Mouse (Mus musculus): ENCODE data around the gene Tmem266.

Gene Tmem266

DNA sequence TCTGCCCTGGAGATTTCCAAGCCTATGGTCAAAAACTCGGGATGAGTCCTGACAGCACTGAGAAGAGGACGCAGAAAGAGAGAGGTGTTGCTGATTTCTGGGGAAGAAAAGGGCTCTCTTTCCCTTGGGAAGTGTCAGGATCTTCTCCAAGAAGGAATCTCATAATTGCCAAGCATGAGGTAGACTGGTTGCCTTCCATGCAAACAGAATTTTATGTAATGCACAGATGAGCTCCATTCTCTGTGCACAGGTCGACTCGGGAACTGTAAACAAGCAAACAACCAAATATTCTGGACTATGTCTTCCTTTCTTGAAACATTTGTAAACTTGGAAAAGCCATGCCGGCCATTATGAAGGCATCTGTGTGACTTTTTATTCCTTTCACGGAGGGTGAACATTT is 2.7 kb downstream of the Tmem266 start:
- DNase-seq (ENCODE audit: low spot score in 2 of 2): no peak

DNA sequence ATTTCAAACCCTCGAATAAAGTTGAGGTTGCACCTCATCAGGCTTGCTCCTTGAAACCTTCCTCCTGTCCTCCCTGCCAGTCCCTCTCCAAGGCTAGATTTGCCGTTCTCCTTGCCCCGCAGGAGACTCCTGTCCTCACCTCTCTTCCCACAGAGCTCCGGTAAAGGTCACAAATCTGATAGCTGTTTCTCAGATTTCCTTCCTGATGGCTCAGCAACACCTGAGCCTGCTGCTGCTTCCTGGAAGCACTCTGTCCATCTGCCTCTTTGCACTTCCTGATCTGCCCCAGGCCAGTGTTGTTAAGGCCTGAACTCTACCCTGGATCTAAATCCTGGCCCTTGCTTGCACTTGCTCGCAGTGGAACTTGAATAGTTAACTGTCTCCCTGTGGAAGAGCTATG is 5.8 kb downstream of the Tmem266 start:
- no peak for DNase-seq (ENCODE audit: low spot score in 2 of 2)

DNA sequence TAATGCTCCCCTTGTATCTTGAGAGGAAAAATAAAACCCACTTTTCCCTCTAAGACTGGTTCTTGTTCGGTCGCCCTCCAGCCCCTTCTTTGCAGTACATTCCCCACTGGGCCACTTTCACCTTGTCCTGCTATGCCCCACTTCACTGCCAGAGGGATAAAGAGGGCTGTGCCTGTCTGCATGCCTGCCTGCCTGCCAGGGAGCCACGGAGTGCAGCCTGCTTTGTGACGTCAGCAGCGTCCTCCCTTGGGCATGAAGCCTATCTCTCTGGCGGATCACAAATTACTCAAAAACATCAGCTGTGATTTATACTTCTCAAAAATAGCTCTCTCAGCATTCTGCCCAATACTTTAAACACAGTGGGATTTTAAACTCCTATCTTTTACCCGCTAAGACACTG is 6.2 kb downstream of the Tmem266 start:
- no peak for DNase-seq (ENCODE audit: low spot score in 2 of 2)

DNA sequence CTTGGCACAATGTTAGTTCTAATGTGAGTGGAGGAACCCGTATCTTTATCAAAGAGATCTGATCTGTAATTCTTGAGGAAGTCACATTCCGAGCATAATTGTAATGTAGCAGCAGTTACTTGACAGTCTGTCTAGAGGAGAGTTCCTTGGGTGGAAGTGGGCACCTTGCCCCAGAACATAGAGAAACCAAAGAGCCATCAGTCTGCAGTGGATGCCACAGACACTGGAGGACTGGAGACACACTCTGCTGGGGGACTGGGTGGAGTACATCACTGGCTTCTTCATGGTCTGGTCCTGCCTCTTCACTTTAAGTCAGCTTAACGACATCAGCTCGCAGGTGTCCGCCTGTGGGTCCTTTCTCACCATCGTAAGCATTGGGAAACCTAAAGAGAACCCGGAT is 17.5 kb downstream of the Tmem266 start:
- no peak for DNase-seq (ENCODE audit: low spot score in 2 of 2)

DNA sequence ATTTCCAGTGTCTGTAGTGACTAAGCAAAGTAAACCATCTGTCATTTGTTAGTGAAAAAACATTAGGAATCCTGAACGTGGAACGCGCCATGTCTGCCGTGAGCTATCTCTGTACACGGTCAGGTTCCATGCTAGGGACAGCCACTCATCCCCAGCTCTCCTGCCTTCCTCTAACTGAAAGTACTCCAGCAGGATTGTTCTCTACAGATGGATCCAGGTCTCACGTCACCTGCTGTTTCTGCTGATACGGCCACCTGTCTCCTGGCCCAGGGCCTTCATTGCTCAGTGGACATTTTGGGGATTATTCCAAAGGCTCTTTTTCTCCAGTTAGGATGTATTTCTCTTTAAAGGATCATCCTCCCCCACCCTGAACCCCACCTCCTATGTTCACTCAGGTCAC is 18.6 kb downstream of the Tmem266 start:
- no peak for DNase-seq (ENCODE audit: low spot score in 2 of 2)

DNA sequence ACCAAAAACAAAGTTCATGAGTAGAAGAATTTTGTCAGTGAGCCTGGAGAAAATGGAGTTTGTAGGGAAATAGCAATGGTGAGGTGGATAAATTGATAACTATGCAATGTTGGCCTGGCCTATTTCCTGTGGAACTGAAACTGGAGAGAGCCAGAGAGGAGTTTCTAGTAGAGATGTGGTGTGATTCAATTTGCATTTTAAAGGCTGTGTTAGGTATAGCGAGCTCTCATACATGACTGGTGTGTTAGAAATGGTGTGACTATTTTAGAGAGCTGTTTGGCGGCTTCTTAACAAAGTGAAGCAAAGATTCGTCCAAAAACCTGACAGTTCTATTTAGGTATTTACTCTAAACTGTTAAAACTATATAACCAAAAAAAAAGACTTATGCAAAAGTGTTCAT is 22.0 kb downstream of the Tmem266 start:
- no peak for DNase-seq (ENCODE audit: low spot score in 2 of 2)

DNA sequence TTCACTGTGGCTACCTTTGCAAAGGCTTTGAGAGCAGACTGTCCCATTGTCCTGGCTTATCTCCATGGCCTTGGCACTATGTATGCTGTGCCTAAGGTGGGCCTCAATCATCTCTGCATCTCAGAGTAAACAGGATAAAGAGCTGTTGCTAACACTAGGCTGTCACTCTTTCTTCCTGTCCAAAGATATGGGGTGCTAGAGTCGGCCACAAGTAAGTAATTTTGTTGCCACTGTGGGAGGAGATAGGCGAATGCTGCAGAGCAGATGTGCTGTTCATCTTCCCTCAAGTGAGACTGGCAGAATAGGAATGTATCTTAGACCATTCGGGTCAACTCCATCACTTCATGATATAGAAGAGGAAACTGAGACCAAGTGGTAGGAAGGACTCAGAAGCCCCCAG is 28.0 kb downstream of the Tmem266 start:
- no peak for DNase-seq (ENCODE audit: low spot score in 2 of 2)

DNA sequence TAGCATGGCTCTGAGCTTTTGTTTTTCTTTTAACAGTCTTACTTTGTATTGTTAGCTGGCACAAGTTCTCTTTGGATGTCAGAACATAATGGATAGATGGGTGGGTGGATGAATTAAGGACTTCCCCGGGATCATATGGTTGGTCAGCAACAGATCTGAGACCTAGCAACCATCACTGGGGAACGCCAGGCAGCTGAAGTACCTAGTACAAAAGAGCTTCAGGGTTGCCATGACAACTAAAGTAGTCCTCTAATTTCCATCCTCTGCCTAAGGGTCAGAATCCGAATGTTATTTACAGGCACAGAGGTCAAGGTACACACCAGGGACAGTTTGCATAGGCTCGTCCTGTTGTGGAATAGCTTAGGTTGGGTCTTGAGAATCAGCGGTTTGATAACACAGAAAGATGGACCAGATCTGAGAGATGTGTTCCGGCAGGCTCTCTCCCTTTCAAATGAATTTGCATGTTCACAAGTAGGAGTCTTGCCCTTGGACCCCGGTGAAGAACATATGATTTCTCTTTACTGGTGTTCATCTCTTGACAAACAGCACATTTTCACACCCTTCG is 28.6 kb downstream of the Tmem266 start:
- no peak for DNase-seq (ENCODE audit: low spot score in 2 of 2)

DNA sequence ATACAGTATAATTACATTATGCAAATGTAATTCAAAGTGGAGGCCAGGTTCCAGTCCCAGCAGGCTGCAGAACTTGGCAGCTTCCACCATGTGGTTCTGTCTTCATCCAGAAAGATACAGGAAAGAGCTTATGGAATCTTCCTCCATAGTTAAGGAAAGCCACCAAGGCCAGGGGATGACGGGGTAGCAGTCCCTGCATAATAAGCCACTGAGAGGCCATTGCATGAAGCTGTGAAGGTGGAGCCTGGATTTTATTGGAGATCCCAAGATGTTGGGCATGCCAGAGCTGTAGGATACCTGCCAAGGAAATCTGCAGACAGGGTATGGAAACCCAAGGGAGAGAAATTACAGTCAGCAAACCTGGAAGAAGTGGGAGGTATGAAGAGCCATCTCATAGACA is 30.5 kb downstream of the Tmem266 start:
- no peak for DNase-seq (ENCODE audit: low spot score in 2 of 2)

DNA sequence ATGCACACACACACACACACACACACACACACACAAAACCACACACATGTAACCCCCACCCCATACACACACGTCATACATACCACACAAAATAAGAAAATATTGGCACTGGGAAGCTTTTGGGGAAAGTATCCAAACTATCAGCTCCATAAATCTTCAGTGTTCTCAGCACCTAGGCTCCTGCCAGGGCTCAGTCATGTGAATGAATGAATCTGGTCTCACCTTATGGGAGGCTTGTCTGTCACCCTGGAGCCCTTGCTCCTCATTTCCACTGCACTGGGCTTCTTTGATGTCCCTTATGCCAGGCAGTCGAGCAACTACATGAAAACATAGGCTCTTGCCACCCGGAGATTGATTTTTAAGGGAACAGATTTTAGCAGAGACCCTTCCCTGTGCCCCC is 33.7 kb downstream of the Tmem266 start:
- no peak for DNase-seq (ENCODE audit: low spot score in 2 of 2)

DNA sequence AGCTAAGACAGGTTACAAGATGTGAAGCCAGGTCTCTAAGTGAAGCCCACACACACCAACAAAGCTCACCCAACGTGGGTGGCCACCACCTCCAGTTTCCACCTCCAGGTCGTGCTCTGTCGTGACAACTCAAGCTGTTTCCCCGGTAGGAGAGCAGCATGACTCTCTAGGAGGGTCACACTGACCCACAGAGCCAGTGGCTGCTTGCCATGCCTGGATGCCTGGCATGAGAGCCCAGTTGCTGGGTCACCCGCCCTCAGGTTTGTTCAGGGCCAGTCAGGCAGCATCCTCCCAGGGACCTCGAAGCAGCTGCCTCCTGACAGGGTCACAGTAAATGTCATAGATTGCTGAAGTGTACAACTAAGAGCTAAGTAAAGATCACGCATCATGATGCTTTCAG is 34.1 kb downstream of the Tmem266 start:
- no peak for DNase-seq (ENCODE audit: low spot score in 2 of 2)

DNA sequence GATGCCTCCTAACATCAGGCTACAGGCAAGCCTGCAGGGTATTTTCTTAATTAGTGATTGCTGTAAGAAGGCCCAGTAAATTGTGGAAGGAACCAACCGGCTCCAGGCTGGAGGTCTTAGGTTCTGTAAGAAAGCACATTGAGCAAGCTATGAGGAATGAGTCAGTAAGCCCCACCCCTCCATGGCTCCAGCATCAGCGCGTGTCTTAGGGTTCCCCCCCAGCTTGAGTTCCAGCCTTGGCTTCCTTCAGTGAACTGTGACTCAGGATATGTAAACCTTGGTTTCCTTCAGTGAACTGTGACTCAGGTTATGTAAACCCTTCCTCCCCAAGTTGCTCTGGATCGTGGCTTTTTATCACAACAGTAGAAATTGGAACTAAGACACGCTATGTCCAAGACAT is 35.3 kb downstream of the Tmem266 start:
- no peak for DNase-seq (ENCODE audit: low spot score in 2 of 2)

DNA sequence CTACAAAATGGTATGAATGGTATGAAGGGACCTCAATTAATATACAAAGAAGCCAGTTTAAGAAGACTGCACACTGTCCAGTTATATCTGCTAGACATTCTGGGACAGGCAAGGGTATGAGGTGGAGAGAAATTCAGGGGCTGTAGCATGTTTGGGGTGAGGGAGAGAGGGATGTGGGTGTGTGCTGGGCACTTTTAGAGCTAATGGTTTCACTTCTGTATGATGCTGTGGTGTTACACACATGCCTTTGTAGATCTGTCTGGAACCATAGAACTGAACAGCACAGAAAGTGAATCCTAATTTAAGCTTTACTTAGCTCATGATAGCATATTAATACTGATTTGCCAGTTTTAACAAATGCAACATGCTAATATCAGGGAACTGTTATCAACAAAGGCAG is 37.0 kb downstream of the Tmem266 start:
- DNase-seq (ENCODE audit: low spot score in 2 of 2): no peak

DNA sequence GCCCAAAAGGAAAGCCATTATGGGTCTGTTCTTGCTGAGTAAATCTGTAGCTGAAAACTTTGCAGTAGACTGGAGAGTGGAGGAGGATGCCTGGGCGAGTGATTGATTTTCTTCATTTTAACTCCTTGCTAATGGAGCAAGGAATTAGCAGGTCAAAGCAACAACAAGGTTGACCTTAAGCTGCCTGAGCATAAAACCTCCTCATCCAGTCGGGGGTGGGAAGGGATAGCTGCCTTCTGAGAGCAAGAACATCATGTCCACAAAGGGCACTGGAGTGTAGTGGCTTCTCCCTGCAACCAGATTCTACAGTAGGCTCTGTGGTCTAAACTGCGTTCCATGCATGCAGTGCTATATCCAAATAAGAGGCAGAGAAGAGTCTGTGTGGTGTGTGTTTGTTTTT is 41.3 kb downstream of the Tmem266 start:
- no peak for DNase-seq (ENCODE audit: low spot score in 2 of 2)

DNA sequence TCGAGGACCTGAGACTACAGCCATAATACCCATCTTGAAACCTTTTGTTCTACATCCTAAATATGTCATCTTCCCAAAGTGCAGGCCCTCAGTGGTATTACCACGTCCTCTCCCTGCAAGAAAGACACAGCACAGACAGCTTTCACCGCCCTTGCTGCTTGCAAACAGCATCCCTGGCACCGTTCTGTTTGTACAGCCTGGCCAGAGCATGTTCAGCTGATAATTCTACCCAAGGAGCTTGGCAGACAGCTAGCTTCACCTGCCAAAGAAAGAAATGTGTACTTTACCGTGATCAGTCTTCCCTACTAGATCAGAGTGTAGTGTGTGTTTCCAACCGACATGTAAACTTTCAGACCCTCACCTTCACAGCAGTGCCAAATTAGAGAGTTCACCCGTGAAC is 45.2 kb downstream of the Tmem266 start:
- DNase-seq (ENCODE audit: low spot score in 2 of 2): no peak

DNA sequence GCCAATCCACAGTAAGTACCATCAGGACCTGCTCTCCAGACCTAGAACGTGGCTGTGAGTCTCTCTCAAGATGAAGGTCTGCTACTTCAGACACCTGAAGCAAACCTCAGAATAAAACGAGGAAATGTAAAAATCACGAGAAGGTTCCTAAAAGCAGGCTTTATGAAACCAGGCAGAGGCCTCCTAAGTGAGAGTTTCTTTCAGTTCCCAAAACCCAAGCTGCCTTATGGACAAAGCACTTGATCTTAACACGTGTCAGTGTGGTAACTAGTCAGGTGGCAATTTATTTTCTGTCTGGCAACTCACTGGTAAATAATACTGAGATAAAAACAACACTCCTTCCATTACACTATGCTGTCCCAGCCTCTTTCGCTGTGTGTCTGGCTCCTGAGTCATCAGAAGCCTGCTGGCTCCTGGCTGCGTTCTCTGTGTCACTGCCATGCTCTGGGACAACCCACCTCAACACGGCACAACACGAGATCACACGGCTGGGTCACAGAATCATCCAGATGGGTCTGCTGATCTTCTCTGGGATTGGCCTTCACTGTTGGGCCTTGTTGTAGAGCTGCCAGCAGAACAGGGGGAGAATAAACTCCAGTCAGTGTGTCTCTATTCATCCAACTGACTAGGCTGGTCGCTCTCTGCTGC is 51.0 kb downstream of the Tmem266 start:
- no peak for DNase-seq (ENCODE audit: low spot score in 2 of 2)

DNA sequence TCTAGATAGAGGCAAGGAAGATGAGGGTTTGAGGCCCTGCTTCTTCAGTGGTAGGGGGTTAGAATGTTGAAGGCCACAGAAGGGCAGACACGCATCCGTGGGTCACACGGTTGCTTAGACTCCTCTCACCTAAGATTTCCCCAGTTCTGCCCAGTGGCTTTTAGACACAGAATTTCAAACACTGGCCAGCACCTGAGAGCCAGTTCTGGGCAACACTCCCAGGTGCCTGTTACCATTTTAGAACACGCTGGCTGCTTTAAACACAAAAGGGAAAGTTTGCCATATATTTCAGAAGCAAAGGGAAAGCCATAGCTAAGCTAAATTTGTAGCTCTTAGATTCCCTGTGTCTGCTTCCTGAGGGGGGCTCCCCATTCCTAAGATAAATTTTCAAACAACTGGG is 54.7 kb downstream of the Tmem266 start:
- DNase-seq (ENCODE audit: low spot score in 2 of 2): no peak

DNA sequence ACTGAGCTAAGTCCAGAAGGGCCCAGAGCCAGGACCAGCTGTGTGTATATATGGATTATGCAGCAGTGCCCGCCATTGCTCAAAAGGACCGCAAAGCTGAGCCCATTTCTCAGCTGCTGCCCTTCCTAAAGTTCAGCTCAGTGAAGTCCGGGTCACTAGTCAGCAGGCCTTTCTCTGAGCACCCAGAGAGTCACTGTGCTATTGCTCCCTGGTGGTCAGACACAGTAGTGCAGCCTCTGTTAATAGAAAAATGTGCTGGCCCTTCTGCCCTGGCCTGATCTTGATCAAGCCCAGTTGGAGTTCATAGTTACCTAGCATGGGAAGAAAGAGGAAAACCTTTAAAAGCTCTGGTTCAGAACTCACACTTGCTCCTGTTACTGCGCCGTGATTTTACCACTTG is 55.7 kb downstream of the Tmem266 start:
- no peak for DNase-seq (ENCODE audit: low spot score in 2 of 2)

DNA sequence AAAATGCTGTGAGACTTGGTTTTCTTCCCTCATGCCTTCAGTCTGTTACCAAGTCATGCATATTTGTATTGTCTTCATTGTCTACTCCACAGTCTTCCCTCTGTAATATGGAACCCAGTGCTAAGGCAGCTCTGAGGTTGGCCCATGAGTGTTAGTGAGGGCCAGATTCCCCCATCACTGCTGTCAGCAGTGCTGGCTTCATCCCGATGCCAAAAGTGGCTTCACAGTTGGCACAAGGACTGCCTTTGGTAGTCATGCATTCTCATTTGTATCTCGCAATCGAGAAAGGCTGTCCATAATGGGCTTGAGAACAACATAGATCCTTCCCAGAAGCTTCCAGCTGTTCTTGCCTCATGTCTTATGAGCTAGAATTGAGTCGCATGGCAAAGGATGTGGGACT is 59.4 kb downstream of the Tmem266 start:
- DNase-seq (ENCODE audit: low spot score in 2 of 2): no peak

DNA sequence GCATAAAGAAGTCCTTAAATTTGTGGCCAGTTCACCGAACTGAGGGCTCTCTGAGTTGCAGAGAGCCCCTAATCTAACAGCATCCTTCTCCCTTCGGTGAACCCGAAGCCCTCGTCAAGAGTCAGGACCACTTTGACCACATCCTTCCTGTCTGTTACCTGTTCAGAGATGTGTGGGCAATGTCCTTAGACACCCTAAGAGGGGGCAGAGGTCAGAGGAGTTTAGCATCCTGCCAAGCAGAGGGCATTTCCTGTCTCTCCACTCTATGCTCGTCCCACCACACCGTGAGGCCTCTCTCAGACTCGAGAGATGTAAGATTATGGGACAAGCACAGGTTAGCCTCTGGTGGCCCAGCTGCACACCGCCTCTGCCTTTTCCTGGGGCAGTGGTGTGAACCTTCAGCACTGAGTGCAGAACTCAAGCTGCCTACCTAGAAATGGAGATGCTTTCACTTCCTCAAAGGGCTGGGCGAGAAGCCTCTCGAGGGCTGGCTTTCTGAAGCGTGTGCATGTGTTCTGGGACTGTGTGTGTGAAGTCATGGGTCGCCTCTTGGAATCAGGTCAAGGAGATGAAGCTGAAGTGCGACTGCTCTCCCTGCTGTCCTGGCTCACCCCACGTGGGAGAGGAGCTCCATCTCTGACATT is 61.3 kb downstream of the Tmem266 start:
- no peak for DNase-seq (ENCODE audit: low spot score in 2 of 2)

DNA sequence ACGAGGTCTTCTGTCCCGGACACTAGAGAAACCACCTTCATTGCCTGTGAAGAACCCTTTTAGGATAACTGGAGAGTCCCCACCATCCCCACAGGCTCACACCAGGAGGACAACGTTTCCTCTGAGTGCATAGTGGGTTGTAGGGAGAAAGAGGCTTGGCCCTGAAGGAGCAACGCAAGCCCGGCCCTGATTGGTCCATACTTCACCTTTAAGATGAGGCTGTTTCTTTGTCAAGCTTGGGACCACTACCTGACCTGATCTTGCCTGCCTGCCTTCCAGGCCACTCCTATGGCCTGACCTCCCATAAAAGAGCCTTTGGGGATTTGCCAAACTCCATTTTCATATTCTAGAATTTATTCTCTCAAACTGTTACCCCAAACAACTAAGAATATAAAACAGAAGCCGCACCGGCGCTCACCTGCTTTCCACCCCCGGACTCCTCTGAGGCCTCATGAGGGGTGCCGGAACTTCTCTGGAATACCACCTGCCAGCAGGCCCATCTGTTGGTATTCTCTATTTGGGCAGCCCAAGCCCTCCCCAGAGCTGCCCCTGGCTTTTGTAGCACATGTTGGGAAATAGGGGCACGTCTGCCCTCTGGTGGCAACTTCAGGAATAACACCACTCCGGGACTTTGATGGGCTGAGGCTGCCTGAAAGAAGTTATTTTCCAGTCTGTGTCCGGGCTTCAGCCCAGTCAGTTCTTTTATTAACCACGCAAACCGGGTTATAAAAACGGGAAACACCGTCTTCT is 65.4 kb downstream of the Tmem266 start:
- DNase-seq (ENCODE audit: low spot score in 2 of 2): peak; percentile 81 to 85

DNA sequence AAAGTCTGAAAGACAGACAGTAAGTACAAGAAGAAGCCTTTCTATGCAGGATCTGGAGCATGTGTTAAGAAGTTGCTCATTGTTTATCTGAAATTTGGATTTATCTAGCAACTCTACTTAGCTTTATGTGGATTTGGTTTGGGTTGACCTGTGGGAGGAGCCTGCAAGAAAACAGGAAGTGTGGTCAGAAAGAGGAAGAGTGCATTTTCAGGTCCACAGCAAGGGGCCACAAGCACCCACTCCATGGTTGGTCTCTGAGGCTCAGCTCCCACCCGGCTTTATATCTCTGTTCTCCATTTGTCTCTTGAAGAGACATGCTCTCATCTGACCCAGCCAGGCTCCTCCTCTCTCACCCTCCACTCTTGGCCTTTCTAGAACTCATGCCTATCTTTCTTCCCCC is 68.9 kb downstream of the Tmem266 start:
- DNase-seq (ENCODE audit: low spot score in 2 of 2): no peak

DNA sequence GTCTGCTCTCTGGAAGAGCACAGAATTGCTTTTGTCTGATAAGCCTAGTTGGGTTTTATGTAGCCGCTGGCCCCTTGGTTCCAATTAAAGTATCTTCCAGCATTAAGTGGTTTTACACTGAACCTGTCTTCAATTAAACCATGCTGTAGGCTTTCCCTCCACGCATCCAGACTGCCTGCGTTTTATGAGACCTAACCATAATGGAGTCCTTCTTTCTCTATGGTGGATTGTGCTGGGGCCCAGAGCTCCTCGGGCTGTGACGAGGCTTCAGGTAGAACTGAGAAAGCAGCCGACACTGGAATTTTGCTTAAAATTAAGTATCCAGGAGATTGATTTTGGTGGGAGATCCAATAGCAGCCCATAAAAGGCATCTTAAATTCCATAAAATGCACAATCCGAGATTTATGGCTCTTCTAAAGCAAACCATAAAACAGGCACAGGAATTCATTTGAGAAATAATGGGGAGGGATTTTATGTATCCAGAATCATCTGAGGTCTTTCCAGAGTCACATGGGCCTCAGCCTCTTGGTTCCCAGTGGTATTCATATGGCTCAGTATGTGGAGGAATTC is 72.4 kb downstream of the Tmem266 start:
- no peak for DNase-seq (ENCODE audit: low spot score in 2 of 2)

Measured in frontal cortex, postnatal 25 days (tissue).